Mouse (Mus musculus): ENCODE measurements around the gene 3110082I17Rik.
A peak's percentile ranks its signal among the peaks of the same experiment; 100 is the strongest.

DNA sequence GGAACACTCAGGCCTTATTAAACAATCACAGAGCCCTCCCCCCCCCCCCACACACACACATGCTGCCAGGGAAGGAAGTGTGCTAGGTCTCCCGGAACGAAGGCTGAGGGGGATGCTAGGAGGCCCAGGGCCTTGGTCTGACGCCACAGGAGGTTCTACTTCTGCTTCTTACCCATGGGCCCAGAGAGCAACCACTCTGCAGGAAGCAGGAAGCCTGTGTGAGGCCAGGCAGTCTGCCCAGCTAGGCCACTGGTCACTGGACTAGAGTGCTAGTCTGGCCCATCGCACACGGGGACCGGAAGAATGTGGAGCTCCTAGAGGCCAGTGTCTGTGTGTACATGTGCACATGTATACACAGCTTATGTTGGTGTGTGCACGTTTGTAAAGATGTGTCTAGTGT is 51.8 kb downstream of the 3110082I17Rik start:
- TF ChIP-seq CTCF (IDR thresholded peaks at IDR 0.05; ENCODE audit: low read depth) (peak; percentile 17; the same call in 1 of the 2 replicates), EP300 (IDR thresholded peaks at IDR 0.05; ENCODE audit: low read depth) (no peak)

Data from liver, embryonic 14.5 days (tissue).